In the genomic region with DNA sequence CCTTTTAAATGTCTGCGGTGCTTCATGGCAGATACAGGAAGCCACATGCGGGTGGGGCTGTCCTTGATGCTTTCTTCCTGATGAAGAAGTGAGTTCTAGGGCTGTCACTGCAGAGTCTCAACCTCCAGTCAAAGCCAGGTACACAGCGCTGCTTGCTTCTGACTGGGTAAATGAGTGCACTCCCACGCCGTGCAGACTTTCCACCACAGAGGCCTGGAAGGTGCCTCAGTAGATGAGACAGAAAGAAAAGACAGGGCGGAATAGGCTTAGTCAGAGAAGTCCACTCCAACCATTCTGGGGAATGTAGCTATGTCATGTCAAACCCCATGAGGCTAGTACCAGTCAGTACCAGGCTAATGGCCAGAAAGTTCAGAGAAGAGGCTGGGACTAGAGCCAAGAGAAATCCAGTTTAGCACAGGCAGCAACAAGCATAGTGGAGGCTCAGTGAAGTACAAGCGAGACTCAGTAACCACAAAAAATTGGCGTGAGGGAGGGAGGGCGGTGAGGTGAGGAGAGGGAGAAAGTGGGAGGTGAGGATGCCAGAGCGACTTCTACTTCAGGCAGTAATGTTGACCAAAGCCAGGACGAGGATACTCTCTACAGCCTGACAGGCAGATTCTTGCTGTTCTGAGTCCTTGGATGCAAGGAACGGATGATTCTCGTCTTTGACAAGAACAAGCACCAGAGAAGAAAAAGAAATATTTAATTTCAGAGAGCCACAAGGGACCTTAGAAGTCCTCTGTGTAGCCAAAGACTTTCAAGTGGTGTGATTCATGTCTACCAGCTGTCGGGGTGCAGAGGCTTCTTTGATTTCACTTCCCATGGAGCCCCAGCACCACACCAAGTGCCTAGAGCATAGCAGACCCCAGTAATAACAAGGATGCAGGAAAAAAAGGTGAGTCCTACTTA, we compare ENCODE assay signal across 7 mouse cellular contexts.
DNase-seq lines count a peak whose midpoint lies in the region; ATAC-seq lines count a peak whose summit lies in the region.

No protein-coding gene starts in this region.

- H3K9me3 ChIP-seq in hindbrain, embryonic 15.5 days: no peaks in the 10 kb centered on the region
- H3K9me3 ChIP-seq in hindbrain, embryonic 11.5 days (ENCODE audit: control insufficient read depth, low read length): no peaks in the 10 kb centered on the region

- DNase-seq in hindbrain, embryonic 11.5 days (ENCODE audit: low spot score): no peak
- DNase-seq in adipocyte (ENCODE audit: low spot score): peak; percentile 97
- peak; percentile 17 for DNase-seq in kidney, postnatal 10 days
- DNase-seq in c-Kit-positive CD71-positive TER-119-positive erythroid progenitor cells, embryonic 14.5 days (ENCODE audit: low spot score): no peak

- no peaks in the 10 kb centered on the region for H3K36me3 ChIP-seq in hindbrain, embryonic 15.5 days
- H3K36me3 ChIP-seq in hindbrain, embryonic 11.5 days (ENCODE audit: control insufficient read depth, insufficient read depth, low read length): no peaks in the 10 kb centered on the region

- no peak overlapping the region for H3K27ac ChIP-seq in hindbrain, embryonic 15.5 days (replicated peaks)
- no peak overlapping the region for H3K27ac ChIP-seq in hindbrain, embryonic 11.5 days (ENCODE audit: low read depth, low read length)

- H3K4me2 ChIP-seq in hindbrain, embryonic 15.5 days: no peak overlapping the region
- no peak overlapping the region for H3K4me2 ChIP-seq in hindbrain, embryonic 11.5 days (replicated peaks; ENCODE audit: low read depth, low read length)

- peak; percentile 78; the same call in 1 of the 2 replicates for ATAC-seq in hindbrain, embryonic 15.5 days (ENCODE audit: low FRiP score, low read depth)
- no peak for ATAC-seq in hindbrain, embryonic 11.5 days (ENCODE audit: low FRiP score)
- ATAC-seq in CD4-positive, CD25-positive, alpha-beta regulatory T cell, adult 4 months: peak; percentile 92
- 0 out of 2 replicates have a peak, but pooled peaks have one; percentile 28 for ATAC-seq in monocyte, adult 5-6 weeks (replicated peaks; ENCODE audit: insufficient number of reproducible peaks, low FRiP score, low TSS enrichment, poor library complexity, severe bottlenecking)

- WGBS in hindbrain, embryonic 15.5 days: 81% methylated on average over 14 of the region's 14 CpGs
- WGBS in hindbrain, embryonic 11.5 days: 86% methylated on average over 14 of the region's 14 CpGs

- no peaks in the 10 kb centered on the region for H3K4me1 ChIP-seq in hindbrain, embryonic 15.5 days (replicated peaks)
- no peaks in the 10 kb centered on the region for H3K4me1 ChIP-seq in hindbrain, embryonic 11.5 days (replicated peaks; ENCODE audit: control insufficient read depth, insufficient read depth, low read length)

- no peaks in the 10 kb centered on the region for H3K27me3 ChIP-seq in hindbrain, embryonic 15.5 days
- H3K27me3 ChIP-seq in hindbrain, embryonic 11.5 days (ENCODE audit: control insufficient read depth, insufficient read depth, low read length): no peaks in the 10 kb centered on the region

- H3K9ac ChIP-seq in hindbrain, embryonic 15.5 days: no peak overlapping the region
- no peak overlapping the region for H3K9ac ChIP-seq in hindbrain, embryonic 11.5 days (ENCODE audit: low read depth, low read length)

- no peak overlapping the region for H3K4me3 ChIP-seq in hindbrain, embryonic 15.5 days
- no peak overlapping the region for H3K4me3 ChIP-seq in hindbrain, embryonic 11.5 days (ENCODE audit: low read depth, low read length)

Comparison
In these comparisons a context has a peak if more than half of its experiments do, and no peak if none do; other contexts are left out.
1. DNase-seq: peak in adipocyte (single experiment) and kidney, postnatal 10 days (single experiment); none in hindbrain, embryonic 11.5 days (single experiment) and c-Kit-positive CD71-positive TER-119-positive erythroid progenitor cells, embryonic 14.5 days (single experiment).